Mouse (Mus musculus): ENCODE data around the gene Msn.
A peak's percentile ranks its signal among the peaks of the same experiment; 100 is the strongest.

Gene Msn

GRCm38 (mm10) chrX:96095509-96096499 lies at the start of gene Msn:
Gene Msn, plus strand, starts transcription at chrX:96096042.
- DNase-seq (ENCODE audit: low read depth) = peak; percentile 82

DNA sequence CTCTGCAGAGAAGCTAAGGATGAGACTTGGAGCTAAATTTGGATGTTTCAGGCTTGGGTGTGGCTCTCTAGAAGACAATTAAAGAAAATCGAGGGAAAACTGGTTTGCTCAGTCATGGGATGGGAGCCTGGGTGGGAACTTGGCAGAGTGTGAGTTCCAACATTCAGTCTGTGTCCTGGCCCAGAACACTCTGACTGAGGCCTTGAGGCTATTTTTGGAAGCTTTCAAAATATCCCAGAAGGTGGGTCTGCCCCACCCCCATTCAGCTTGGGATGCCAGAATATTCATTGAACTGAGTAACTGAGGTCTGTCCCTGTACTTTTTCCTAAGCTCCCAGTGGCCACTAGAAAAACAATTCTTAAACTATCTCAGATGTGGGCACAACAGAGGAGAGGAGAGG lies 43.0 kb upstream of the Msn start:
- peak; percentile 74 for DNase-seq (ENCODE audit: low read depth)

DNA sequence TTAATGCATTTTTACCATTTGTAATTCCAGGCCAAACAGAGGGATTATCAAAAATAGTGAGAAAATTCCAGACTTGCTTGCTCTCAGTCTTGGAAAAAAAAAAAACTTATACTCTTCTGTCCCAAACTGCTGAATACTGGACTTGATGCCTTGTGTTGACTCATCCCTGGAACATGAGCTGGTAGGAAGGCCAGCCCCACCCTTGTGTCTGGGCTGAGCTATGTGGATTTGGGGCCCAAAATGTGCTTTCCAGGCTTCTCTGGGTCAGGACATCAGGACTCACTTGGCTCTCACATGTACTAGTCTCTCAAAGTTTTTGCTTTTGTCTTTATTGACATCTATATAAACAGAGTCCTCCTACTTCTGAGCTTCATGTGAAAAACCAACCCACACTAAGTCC lies 18.1 kb upstream of the Msn start:
- peak; percentile 51 for DNase-seq (ENCODE audit: low read depth)

GRCm38 (mm10) chrX:96086259-96086658 lies 9.6 kb upstream of the Msn start:
- peak; percentile 62 for DNase-seq (ENCODE audit: low read depth)

- DNase-seq (ENCODE audit: low read depth) = peak; percentile 81
Observed at GRCm38 (mm10) chrX:96096513-96097210, 820 bp downstream of the Msn start.

GRCm38 (mm10) chrX:96097491-96097970 lies 1.7 kb downstream of the Msn start:
- DNase-seq (ENCODE audit: low read depth) = no peak

- no peak for DNase-seq (ENCODE audit: low read depth)
Observed at GRCm38 (mm10) chrX:96099003-96099402, 3.2 kb downstream of the Msn start.

- peak; percentile 85 for DNase-seq (ENCODE audit: low read depth)
Observed at GRCm38 (mm10) chrX:96107427-96108291, 11.8 kb downstream of the Msn start.

- DNase-seq (ENCODE audit: low read depth) = no peak
Observed at GRCm38 (mm10) chrX:96113106-96113634, 17.3 kb downstream of the Msn start.

DNA sequence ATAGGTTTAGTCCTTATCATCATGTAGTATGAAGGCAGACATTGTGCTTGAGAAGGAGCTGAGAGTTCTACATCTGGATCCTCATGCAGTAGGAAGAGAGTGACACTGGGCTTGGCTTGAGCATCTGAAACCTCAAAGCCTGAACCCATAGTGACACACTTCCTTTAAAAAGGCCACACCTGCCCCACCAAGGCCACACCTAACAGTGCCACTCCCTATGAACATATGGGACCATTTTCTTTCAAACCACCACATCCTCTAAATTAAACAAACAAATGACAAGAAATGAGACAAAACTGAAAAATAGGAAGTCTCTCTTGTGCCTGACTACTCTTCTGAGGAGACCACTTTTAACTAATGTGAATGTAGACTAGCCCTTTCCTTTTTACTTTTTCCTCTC lies 19.7 kb downstream of the Msn start:
- no peak for DNase-seq (ENCODE audit: low read depth)

DNA sequence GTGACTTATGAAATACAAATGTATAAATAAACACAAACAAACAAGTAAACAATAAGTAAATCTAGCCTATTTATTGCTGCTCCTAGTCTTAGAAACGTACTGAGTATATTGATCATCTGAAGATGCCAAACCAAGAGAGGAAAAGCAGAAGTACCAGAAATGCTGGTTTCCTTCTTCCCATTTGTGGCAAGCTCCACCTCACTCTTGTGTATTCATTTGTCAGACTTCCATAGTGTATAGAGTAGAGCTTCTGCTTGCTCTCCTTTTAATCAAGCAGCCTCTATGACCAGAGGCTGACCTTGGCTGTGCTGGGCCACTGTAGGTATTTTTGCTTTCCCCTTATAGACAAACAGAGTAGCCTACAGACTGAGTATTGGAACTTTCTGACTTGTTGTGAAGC lies 21.5 kb downstream of the Msn start:
- no peak for DNase-seq (ENCODE audit: low read depth)

- no peak for DNase-seq (ENCODE audit: low read depth)
Observed at GRCm38 (mm10) chrX:96119997-96120396, 24.2 kb downstream of the Msn start.

DNA sequence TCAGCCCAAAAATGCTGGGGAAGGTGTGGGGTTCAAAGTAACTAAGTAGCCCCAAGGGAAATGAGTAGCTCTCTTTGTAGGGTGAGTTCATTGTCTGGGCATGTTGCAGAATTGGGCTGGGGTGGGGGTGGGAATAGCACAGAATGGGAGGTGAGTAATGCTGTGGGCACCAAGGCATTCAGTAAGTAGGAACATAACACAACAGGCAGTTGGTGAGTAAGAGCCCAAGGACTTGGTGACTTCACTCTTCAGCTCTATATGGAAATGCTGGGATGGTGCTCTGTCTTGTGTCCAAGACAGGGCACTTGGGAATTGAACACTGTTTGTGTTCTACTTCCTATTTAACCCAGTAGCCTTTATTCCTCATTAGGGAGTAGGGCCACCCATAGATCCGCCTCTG lies 26.1 kb downstream of the Msn start:
- peak; percentile 70 for DNase-seq (ENCODE audit: low read depth)

GRCm38 (mm10) chrX:96126803-96127202 lies 31.0 kb downstream of the Msn start:
- DNase-seq (ENCODE audit: low read depth) = no peak

DNA sequence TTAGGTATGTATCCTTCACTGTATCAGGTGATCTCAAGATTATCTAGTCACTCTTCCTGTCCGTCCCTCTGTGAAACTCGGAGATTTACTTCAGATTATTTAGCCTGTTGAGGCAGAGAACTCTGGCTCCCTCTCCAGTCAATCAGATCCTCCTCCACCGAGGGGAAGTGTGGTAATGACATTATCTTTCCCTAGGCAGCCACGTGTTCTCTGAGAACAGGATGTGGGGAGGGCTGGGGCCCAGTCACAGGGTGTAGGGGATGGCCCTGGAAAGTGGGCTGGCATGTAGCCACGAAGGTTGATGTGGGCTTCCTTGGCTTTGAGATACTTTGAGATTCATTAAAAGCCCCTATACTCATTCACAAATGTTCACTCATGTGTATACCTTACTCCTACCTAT lies 34.3 kb downstream of the Msn start:
- DNase-seq (ENCODE audit: low read depth) = no peak

GRCm38 (mm10) chrX:96130663-96131062 lies 34.8 kb downstream of the Msn start:
- no peak for DNase-seq (ENCODE audit: low read depth)

- DNase-seq (ENCODE audit: low read depth) = peak; percentile 57
Observed at GRCm38 (mm10) chrX:96133260-96133659, 37.4 kb downstream of the Msn start.

DNA sequence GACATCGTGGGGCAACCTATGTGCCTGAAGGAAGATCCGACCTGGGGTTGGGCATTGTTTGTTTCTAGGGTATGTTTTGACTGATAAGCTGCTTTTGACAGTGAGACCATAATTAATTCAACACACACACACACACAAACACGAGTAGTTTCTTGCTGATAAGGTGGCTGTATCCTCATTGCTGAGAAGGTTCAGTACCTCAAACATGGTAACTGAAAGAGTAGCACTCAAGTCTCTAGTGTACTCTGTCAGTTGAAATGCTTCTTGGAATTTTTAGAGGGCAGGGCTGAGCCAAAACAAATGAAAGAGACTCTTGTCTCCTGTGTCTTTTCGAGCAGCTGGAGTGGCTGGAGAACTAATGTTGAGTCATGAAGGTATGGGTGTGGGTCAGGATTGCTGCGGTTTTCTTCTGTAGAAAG lies 38.4 kb downstream of the Msn start:
- DNase-seq (ENCODE audit: low read depth) = peak; percentile 31

- DNase-seq (ENCODE audit: low read depth) = peak; percentile 14
Observed at GRCm38 (mm10) chrX:96134840-96135580, 39.2 kb downstream of the Msn start.

DNA sequence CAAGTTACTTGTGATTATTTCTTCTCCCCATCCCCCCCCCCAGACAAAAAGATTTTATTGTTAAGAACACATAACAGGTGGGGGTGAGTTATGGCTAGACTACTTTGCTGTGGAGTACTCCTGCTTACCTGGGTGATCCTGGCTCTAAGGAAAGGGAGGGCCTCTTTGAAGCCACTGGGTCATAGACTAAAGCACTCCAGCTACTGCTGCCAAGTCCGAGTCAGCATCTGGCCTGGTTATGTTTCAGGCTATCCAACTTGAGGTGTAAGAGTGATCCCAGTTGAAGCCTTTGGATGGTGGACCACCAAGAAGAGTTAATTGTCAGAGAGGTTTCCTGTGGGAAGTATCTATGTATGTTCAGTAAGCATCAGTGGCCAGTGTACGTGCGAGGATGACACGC lies 39.7 kb downstream of the Msn start:
- DNase-seq (ENCODE audit: low read depth) = no peak

GRCm38 (mm10) chrX:96139262-96139661 lies 43.4 kb downstream of the Msn start:
- no peak for DNase-seq (ENCODE audit: low read depth)
